Mouse (Mus musculus): ENCODE results near the gene BC035044. TPM values are rescaled to one million over a fixed set of nuclear protein-coding genes. Genes with fewer than 3 reads are reported as not detected.
"Not testable (repeated sequence)": the region's sequence is repeated elsewhere in the genome, so short reads cannot be mapped to it uniquely, and the experiment has no call there.

BC035044 gene
- polyA plus RNA-seq (2015; fragmentation: Nextera tagmentation; extraction: Ambion mirVana), result 0.65 and 0.87 TPM in 2 replicates

DNA sequence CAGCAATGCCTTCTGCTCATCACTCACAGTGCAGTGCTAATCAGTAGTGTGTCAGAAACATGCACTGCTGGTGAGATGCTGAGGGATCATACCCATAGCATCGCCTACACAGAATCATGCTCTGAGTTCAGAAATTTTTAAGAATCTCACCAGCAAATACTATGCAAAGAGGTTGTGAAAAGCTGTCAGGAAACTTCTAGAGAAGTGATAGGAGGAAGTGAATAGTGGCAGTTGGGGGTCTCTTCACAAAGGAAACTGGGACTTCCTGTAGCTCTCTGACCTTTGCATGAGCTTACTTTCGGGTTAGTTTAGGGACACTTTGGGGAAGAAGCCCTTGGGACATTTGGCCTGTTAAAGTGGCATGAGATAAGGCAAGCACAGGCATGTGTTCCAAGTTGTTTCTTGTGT is at the start of gene BC035044:
TSS of gene BC035044 (minus strand) at position 179 of the 408 bp plus-strand sequence.
- Histone ChIP-seq H3K27ac (ENCODE audit: low read length) (no peak within 1 kb of the TSS), H3K9ac (replicated peaks; ENCODE audit: low read length) (no peak within 1 kb of the TSS), H3K27me3 (ENCODE audit: insufficient read depth, low read length) (no peaks in the 10 kb centered on the region), H3K36me3 (ENCODE audit: insufficient read depth, low read length) (no peaks in the 10 kb centered on the region), H3K4me1 (ENCODE audit: insufficient read depth, low read length) (no peaks in the 10 kb centered on the region), H3K4me2 (replicated peaks; ENCODE audit: low read depth, low read length) (no peak within 1 kb of the TSS), H3K4me3 (ENCODE audit: low read length) (no peak within 1 kb of the TSS), H3K9me3 (ENCODE audit: low read length) (no peaks in the 10 kb centered on the region)
- no peak for ATAC-seq (ENCODE audit: low FRiP score, low TSS enrichment)
- WGBS, result 62% methylated on average over 2 of the region's 2 CpGs

DNA sequence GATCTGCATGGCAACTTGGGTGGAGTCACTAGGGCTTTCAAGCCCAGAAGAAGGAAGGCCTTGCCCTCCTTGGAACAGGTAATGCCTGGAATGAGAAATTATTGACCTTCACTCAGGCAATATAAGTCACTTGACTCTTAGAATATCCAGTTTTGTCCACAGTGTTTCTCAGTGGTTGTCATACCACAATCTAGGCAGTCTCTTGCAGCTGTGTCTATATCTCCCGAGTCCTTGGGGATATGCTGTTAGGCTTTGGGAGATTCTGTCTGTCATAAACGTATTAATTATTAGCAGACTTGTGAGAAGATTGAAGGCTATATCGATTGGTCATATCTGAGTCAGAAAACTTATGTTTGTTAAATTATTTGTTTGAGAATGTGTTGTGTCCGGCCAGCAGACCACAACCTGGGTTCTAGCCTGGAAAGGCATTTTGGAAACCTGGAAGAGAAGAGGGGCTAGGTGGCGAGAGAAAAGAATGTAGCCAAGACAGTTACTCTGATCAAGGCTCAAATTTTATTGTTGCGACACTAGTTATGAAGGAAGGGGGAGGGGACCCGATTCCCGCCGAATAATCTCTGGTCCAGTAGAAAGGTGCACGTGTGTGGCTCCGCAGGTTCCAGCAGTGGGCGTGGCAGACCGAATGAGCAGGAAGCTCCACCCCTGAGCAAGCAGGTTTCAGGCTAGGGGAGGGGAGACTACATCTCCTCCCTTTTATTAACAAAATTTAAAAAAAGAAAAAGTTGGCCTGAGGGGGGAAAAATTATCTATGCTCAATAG is 45.2 kb upstream of the BC035044 start:
- not testable (repeated sequence) for H3K27ac ChIP-seq (ENCODE audit: low read length); H3K9me3 ChIP-seq (ENCODE audit: low read length); ATAC-seq (ENCODE audit: low FRiP score, low TSS enrichment); H3K36me3 ChIP-seq (ENCODE audit: insufficient read depth, low read length); H3K4me3 ChIP-seq (ENCODE audit: low read length); H3K4me1 ChIP-seq (ENCODE audit: insufficient read depth, low read length); H3K27me3 ChIP-seq (ENCODE audit: insufficient read depth, low read length); H3K9ac ChIP-seq (replicated peaks; ENCODE audit: low read length); H3K4me2 ChIP-seq (replicated peaks; ENCODE audit: low read depth, low read length)
- 88% methylated on average over 4 of the region's 13 CpGs for WGBS

DNA sequence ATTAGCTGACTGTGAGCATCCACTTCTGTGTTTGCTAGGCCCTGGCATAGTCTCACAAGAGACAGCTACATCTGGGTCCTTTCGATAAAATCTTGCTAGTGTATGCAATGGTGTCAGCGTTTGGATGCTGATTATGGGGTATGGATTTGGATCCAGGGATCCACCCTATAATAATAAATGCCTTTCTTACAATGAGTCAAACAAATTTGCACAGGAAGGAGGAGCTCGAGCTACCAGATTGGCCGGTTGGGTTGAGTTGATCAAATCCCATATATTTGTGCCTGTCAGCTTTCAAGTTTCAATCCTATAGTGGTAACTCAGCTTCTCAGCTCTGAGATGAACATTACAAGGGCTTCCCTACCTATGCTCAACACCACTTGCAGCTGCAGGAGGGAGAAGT is 43.2 kb upstream of the BC035044 start, which contains the start of gene Clec2g:
TSS of gene Clec2g (plus strand) at position 301 of the 400 bp plus-strand sequence.
- H3K36me3 ChIP-seq (ENCODE audit: insufficient read depth, low read length); H3K4me2 ChIP-seq (replicated peaks; ENCODE audit: low read depth, low read length); ATAC-seq (ENCODE audit: low FRiP score, low TSS enrichment); H3K9me3 ChIP-seq (ENCODE audit: low read length); H3K4me3 ChIP-seq (ENCODE audit: low read length); H3K27me3 ChIP-seq (ENCODE audit: insufficient read depth, low read length); H3K27ac ChIP-seq (ENCODE audit: low read length); H3K4me1 ChIP-seq (ENCODE audit: insufficient read depth, low read length); H3K9ac ChIP-seq (replicated peaks; ENCODE audit: low read length): not testable (repeated sequence)
- 91% methylated on average over 4 of the region's 4 CpGs for WGBS

DNA sequence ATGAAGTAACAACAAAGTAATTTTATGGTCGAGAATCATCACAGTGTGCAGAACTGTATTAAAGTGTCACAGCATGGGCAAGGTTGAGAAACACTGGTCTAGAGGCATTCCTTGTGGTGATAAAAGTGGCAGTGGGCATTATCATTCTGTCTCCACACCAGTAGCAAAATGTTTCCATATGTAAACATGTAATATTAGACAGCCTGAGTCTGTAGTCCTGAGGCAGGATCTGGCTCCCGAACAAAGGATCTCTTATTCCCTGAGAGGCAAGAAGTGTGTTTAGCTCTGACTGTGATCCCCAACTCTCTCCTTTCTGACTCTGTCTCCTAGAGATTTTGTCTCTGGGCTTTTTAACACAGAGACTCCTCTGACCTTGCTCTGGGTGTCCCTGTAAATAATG is 42.1 kb upstream of the BC035044 start:
- 70% methylated on average over 2 of the region's 2 CpGs for WGBS
- H3K27ac ChIP-seq (ENCODE audit: low read length), result no peak overlapping the region

DNA sequence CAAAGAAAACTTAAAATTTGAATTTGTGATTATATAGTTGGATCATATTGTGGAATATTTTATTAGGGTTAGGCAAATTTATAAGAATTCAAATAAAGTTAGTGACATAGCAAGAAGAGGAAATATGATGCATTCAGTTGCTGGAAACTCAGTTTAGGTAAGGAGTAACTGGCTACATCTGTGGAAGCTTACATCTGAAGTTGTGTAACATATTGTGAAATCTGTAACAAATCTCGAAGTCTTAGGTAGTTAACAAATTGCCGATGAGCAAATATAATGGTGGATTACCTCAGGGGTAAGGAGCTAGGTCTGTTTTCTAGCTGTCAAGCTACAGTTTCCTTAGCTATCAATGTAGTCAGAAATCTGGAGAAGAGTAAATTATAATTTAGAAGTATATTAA is 26.4 kb upstream of the BC035044 start:
- H3K36me3 ChIP-seq (ENCODE audit: insufficient read depth, low read length), result no peaks in the 10 kb centered on the region
- no peak overlapping the region for H3K9ac ChIP-seq (replicated peaks; ENCODE audit: low read length)
- no peak for ATAC-seq (ENCODE audit: low FRiP score, low TSS enrichment)
- no peaks in the 10 kb centered on the region for H3K27me3 ChIP-seq (ENCODE audit: insufficient read depth, low read length)
- no peak overlapping the region for H3K4me3 ChIP-seq (ENCODE audit: low read length)
- no peak overlapping the region for H3K4me2 ChIP-seq (replicated peaks; ENCODE audit: low read depth, low read length)
- H3K4me1 ChIP-seq (ENCODE audit: insufficient read depth, low read length), result no peaks in the 10 kb centered on the region
- no peak overlapping the region for H3K27ac ChIP-seq (ENCODE audit: low read length)
- H3K9me3 ChIP-seq (ENCODE audit: low read length), result no peaks in the 10 kb centered on the region
- 88% methylated on average over 2 of the region's 2 CpGs for WGBS

More for the DNA sequence above, 42.1 kb upstream of the BC035044 start:
- H3K36me3 ChIP-seq (ENCODE audit: insufficient read depth, low read length), result no peaks in the 10 kb centered on the region
- no peaks in the 10 kb centered on the region for H3K4me1 ChIP-seq (ENCODE audit: insufficient read depth, low read length)
- H3K4me3 ChIP-seq (ENCODE audit: low read length), result no peak overlapping the region
- no peak overlapping the region for H3K9ac ChIP-seq (replicated peaks; ENCODE audit: low read length)
- no peaks in the 10 kb centered on the region for H3K9me3 ChIP-seq (ENCODE audit: low read length)
- ATAC-seq (ENCODE audit: low FRiP score, low TSS enrichment), result no peak
- no peak overlapping the region for H3K4me2 ChIP-seq (replicated peaks; ENCODE audit: low read depth, low read length)
- no peaks in the 10 kb centered on the region for H3K27me3 ChIP-seq (ENCODE audit: insufficient read depth, low read length)

DNA sequence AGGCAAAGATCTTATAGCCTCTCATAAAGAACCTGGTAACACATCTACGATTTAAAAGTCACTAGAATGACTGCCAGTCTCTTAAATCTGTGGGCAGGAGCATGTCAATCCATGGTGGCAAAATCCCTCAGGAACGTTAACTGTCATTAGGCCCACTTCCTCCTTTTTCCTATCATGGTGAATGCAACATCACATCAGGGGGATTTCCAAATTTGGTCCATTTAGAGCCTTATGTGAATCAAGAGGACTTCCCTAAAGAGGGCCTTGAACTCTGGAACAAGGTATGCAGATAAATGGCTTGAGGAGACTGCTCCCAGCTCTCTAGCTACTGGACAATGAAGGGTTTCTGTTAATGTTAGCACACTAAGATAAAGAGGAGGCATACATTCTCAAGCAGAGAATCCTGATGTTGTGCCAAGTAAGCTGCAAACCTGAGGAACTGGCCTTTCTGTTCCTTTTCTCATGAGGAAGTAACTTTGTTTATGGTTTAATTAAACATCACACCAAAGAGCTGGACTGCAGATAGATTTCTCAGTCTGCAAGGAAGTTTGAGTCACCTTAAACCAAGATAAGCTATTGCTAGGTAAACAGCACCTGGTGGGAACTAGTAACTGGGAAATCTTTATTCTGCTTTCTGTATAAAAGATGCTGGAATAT is 22.8 kb upstream of the BC035044 start:
- ATAC-seq (ENCODE audit: low FRiP score, low TSS enrichment), result no peak
- Histone ChIP-seq H3K9ac (replicated peaks; ENCODE audit: low read length) (no peak overlapping the region), H3K9me3 (ENCODE audit: low read length) (no peaks in the 10 kb centered on the region), H3K36me3 (ENCODE audit: insufficient read depth, low read length) (no peaks in the 10 kb centered on the region), H3K4me2 (replicated peaks; ENCODE audit: low read depth, low read length) (no peak overlapping the region), H3K4me3 (ENCODE audit: low read length) (no peak overlapping the region), H3K4me1 (ENCODE audit: insufficient read depth, low read length) (no peaks in the 10 kb centered on the region), H3K27ac (ENCODE audit: low read length) (no peak overlapping the region), H3K27me3 (ENCODE audit: insufficient read depth, low read length) (no peaks in the 10 kb centered on the region)
- whole genome bisulfite sequencing, result 79% methylated on average over 2 of the region's 2 CpGs

DNA sequence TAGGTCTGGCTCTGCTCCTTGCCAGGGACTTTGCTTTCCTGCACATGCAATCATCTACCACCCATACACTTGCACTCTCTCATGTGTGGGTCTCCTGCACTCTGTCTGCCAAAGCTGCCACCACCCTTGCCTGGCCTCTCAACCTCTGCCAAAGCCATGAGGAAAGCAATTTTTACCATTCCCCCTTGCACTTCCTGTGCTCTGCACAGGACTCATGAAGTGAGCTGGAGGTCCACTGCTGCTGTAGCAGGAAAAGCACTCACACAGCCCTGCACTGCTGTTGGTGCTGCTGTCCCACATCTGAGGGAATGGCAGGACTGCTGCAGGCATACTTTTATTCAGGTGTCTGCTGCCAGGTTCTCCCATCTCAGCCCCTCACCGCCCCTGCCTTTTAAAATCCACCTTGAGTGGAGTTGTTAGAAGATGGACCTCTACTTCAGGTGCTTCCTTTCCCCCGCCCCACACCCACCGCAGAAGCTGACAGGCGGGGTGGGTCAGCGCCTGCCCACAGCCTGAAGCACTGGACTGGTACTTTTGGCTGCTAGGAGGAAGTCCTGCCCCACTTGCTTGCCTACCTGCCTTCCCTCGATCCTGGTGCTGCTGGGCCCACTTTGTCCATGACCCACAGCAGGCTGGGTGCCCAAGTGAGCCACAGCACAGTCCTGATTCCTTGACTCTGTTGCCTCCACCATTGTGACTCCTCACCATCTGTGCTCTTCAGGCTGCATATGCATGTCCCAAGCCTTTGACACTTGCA is 10.0 kb upstream of the BC035044 start:
- 83% methylated on average over 6 of the region's 6 CpGs for WGBS
- not testable (repeated sequence) for H3K27ac ChIP-seq (ENCODE audit: low read length); ATAC-seq (ENCODE audit: low FRiP score, low TSS enrichment); H3K9ac ChIP-seq (replicated peaks; ENCODE audit: low read length); H3K4me1 ChIP-seq (ENCODE audit: insufficient read depth, low read length); H3K4me3 ChIP-seq (ENCODE audit: low read length); H3K27me3 ChIP-seq (ENCODE audit: insufficient read depth, low read length); H3K36me3 ChIP-seq (ENCODE audit: insufficient read depth, low read length); H3K4me2 ChIP-seq (replicated peaks; ENCODE audit: low read depth, low read length); H3K9me3 ChIP-seq (ENCODE audit: low read length)

DNA sequence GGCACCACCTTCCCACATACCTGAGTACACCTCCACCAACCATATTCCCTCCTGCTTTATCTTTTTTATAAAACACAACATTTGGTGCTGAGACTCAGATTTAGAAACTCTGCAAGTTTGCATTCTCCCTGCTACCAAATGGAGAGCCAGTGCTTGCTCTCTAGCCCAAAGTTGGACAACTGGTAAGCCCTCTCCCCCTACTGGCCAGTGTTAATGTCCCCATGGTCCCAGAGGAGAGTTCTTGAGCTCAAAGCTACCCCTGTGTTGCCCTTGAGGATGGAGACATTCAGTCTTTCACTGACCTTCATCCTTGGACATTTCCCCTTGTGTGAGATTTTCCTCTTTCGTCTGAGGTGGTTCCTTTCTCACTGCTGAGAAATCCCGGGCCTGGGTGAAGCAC is 9.1 kb upstream of the BC035044 start:
- Histone ChIP-seq H3K4me2 (replicated peaks; ENCODE audit: low read depth, low read length) (no peak overlapping the region), H3K4me3 (ENCODE audit: low read length) (no peak overlapping the region), H3K9me3 (ENCODE audit: low read length) (no peaks in the 10 kb centered on the region), H3K36me3 (ENCODE audit: insufficient read depth, low read length) (no peaks in the 10 kb centered on the region), H3K27me3 (ENCODE audit: insufficient read depth, low read length) (no peaks in the 10 kb centered on the region), H3K4me1 (ENCODE audit: insufficient read depth, low read length) (no peaks in the 10 kb centered on the region), H3K27ac (ENCODE audit: low read length) (no peak overlapping the region), H3K9ac (replicated peaks; ENCODE audit: low read length) (no peak overlapping the region)
- 86% methylated on average over 2 of the region's 2 CpGs for WGBS
- ATAC-seq (ENCODE audit: low FRiP score, low TSS enrichment), result no peak

DNA sequence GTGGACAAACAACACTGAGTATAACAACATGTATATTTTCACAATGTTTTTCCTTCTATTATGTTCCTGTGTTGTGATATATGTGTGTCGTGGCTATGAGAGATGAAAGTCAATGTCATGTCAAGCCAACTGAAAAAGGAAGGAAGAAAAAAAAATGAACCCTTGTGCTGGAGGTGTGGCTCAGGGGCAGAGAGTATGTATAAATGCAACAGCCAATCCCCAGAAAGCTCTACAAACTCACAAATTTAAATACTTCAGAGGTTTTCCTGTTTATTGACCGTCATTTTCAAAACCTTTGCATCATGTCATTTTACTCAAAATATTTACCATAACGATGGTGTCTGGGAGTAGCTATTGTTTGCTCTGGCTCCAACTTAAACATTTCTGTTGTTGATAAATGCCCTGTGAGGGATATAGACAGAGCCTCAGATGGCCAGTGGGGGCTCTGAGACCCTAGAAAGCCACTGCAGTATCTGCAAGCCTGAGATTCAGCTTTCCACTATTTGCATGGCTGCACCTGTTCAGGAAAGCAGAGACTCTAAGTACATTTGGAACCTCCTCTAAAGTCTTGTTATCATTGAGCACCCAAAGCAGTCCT is 4.6 kb upstream of the BC035044 start:
- Histone ChIP-seq H3K9me3 (ENCODE audit: low read length) (no peaks in the 10 kb centered on the region), H3K27me3 (ENCODE audit: insufficient read depth, low read length) (no peaks in the 10 kb centered on the region), H3K4me1 (ENCODE audit: insufficient read depth, low read length) (no peaks in the 10 kb centered on the region), H3K4me3 (ENCODE audit: low read length) (no peak overlapping the region), H3K27ac (ENCODE audit: low read length) (no peak overlapping the region), H3K4me2 (replicated peaks; ENCODE audit: low read depth, low read length) (no peak overlapping the region), H3K9ac (replicated peaks; ENCODE audit: low read length) (no peak overlapping the region), H3K36me3 (ENCODE audit: insufficient read depth, low read length) (no peaks in the 10 kb centered on the region)
- ATAC-seq (ENCODE audit: low FRiP score, low TSS enrichment), result no peak
- 84% methylated on average over 3 of the region's 3 CpGs for WGBS
